Mouse (Mus musculus): Measurements from ENCODE around the gene Pde10a.

GRCm38 (mm10) chr17:9023198-9023942 is 498.2 kb downstream of the Pde10a start:
- no peak for TF ChIP-seq POLR2A (IDR thresholded peaks at IDR 0.05; ENCODE audit: control insufficient read depth, low read depth, low read length)
- TF ChIP-seq CTCF (IDR thresholded peaks at IDR 0.05; ENCODE audit: control insufficient read depth, insufficient read depth, insufficient replicate concordance, low read depth, low read length): no peak
